Mouse (Mus musculus) embryonic fibroblast, embryonic 13.5 days (primary cell): ENCODE measurements around the gene Amn.

Experiments
- CTCF ChIP-seq: IDR thresholded peaks from 2 replicates; pipeline ENCODE4 v1.5.1; 2011; ENCODE audit warnings: mild to moderate bottlenecking, control low read depth, low read length, moderate library complexity, borderline replicate concordance; ENCODE audit not compliant: insufficient read depth
- POLR2A ChIP-seq: IDR thresholded peaks from 2 replicates; pipeline ENCODE4 v1.6.1; 2011; ENCODE audit warnings: low read depth, mild to moderate bottlenecking, control low read depth, low read length, moderate library complexity

DNA sequence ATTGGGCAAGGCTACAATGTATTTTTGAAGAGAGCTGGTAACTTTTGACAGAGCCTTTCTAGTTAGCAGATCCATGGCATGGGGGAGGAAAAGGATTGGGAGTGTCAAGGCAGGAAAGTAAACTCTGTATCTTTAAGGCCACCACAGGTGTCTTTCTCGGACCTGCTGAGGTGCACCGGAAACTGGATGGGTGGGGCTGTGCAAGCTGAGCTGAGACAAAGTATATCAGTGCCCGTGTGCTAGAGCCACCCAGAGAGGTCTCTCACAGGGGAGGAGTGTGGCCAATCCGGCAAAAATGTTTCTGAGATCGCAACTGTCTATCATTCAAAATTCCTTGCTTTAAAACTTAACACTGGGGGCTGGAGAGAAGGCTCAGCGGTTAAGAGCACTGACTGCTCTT lies 35.3 kb upstream of the Amn start:
- TF ChIP-seq POLR2A: no peak
- no peak for TF ChIP-seq CTCF
